Mouse (Mus musculus) embryonic fibroblast, embryonic 13.5 days (primary cell): ENCODE data around the gene Chka.

Experiments used
- CTCF ChIP-seq: IDR thresholded peaks from 2 replicates; pipeline ENCODE4 v1.5.1; 2011; ENCODE audit warnings: mild to moderate bottlenecking, control low read depth, low read length, moderate library complexity, borderline replicate concordance; ENCODE audit not compliant: insufficient read depth
- POLR2A ChIP-seq: IDR thresholded peaks from 2 replicates; pipeline ENCODE4 v1.6.1; 2011; ENCODE audit warnings: low read depth, mild to moderate bottlenecking, control low read depth, low read length, moderate library complexity

DNA sequence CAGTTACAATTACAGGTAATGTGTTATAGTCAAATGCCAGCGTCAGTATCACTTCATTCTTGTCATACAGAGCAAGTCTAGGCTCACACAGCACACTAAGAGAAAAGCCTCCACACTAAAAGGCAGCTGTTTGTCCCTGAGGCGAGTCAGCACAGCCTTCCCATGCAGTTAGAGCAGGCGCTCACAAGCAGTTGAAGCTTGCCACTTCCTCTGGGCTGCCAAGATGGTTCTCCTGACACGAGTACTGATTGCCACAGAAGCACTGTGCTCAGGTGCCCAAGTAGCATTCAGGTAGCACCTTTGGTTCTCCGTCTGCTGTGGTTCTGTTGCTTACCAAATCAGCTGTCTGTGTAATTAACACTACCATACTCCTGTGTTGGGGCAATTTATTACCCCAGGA, 37.5 kb downstream of the Chka start:
- TF ChIP-seq CTCF: no peak
- no peak for TF ChIP-seq POLR2A
